Mouse (Mus musculus): ENCODE measurements around the gene Slc32a1. TPM values are rescaled to one million over a fixed set of nuclear protein-coding genes. Genes with fewer than 3 reads are reported as not detected.

Slc32a1 gene
- polyA plus RNA-seq, 1 experiment from 2014 or later, result not detected

GRCm38 (mm10) chr2:158615161-158615680 lies 4.7 kb downstream of the Slc32a1 start:
- H3K27ac ChIP-seq (ENCODE audit: low read depth), result no peak overlapping the region
- peaks cover 91% of the 10 kb centered on the region for H3K27me3 ChIP-seq (ENCODE audit: insufficient read depth, low read length)
- H3K4me2 ChIP-seq (ENCODE audit: low read depth, low read length), result peak overlapping the region; percentile 44
- no peaks in the 10 kb centered on the region for H3K9me3 ChIP-seq (ENCODE audit: low read length)
- DNase-seq (no peak), ATAC-seq (no peak)
- H3K36me3 ChIP-seq (replicated peaks; ENCODE audit: insufficient read depth, low read length), result no peaks in the 10 kb centered on the region
- peaks cover 3% of the 10 kb centered on the region; the same call in 1 of the 2 replicates for H3K4me1 ChIP-seq (ENCODE audit: insufficient read depth)
- 2% methylated on average over 24 of the region's 24 CpGs for WGBS (ENCODE audit: insufficient replicate concordance)
- H3K4me3 ChIP-seq (ENCODE audit: low read depth, low read length), result peak overlapping the region; percentile 22; the same call in 1 of the 2 replicates
- TF ChIP-seq CTCF (IDR thresholded peaks at IDR 0.05; ENCODE audit: low read depth), result no peak
- no peak for TF ChIP-seq EP300 (IDR thresholded peaks at IDR 0.05; ENCODE audit: low read depth)
- H3K9ac ChIP-seq (replicated peaks), result no peak overlapping the region

- no peak for ATAC-seq
- Histone ChIP-seq H3K27ac (ENCODE audit: low read depth) (no peak overlapping the region), H3K4me1 (ENCODE audit: insufficient read depth) (peaks cover 3% of the 10 kb centered on the region; the same call in 1 of the 2 replicates), H3K27me3 (ENCODE audit: insufficient read depth, low read length) (peaks cover 88% of the 10 kb centered on the region), H3K36me3 (replicated peaks; ENCODE audit: insufficient read depth, low read length) (no peaks in the 10 kb centered on the region), H3K4me3 (ENCODE audit: low read depth, low read length) (no peak overlapping the region), H3K9me3 (ENCODE audit: low read length) (no peaks in the 10 kb centered on the region), H3K4me2 (ENCODE audit: low read depth, low read length) (no peak overlapping the region), H3K9ac (replicated peaks) (no peak overlapping the region)
- TF ChIP-seq CTCF (IDR thresholded peaks at IDR 0.05; ENCODE audit: low read depth) (no peak), EP300 (IDR thresholded peaks at IDR 0.05; ENCODE audit: low read depth) (no peak)
- WGBS (ENCODE audit: insufficient replicate concordance), result 5% methylated on average over 13 of the region's 13 CpGs
- no peak for DNase-seq
These were observed 5.1 kb downstream of the Slc32a1 start for GRCm38 (mm10) chr2:158615702-158616101.

- Histone ChIP-seq H3K9ac (replicated peaks) (no peak overlapping the region), H3K9me3 (ENCODE audit: low read length) (no peaks in the 10 kb centered on the region), H3K27ac (ENCODE audit: low read depth) (no peak overlapping the region), H3K4me2 (ENCODE audit: low read depth, low read length) (no peak overlapping the region), H3K36me3 (replicated peaks; ENCODE audit: insufficient read depth, low read length) (no peaks in the 10 kb centered on the region), H3K4me1 (ENCODE audit: insufficient read depth) (peaks cover 3% of the 10 kb centered on the region; the same call in 1 of the 2 replicates), H3K27me3 (ENCODE audit: insufficient read depth, low read length) (peaks cover 88% of the 10 kb centered on the region), H3K4me3 (ENCODE audit: low read depth, low read length) (no peak overlapping the region; the same call in 1 of the 2 replicates)
- no peak for TF ChIP-seq EP300 (IDR thresholded peaks at IDR 0.05; ENCODE audit: low read depth)
- no peak for TF ChIP-seq CTCF (IDR thresholded peaks at IDR 0.05; ENCODE audit: low read depth)
- no peak for ATAC-seq
- 3% methylated on average over 12 of the region's 12 CpGs for WGBS (ENCODE audit: insufficient replicate concordance)
- no peak for DNase-seq
These were observed 5.7 kb downstream of the Slc32a1 start for GRCm38 (mm10) chr2:158616296-158616695.

- WGBS (ENCODE audit: insufficient replicate concordance), result 15% methylated on average over 11 of the region's 11 CpGs
- H3K27me3 ChIP-seq (ENCODE audit: insufficient read depth, low read length), result peaks cover 87% of the 10 kb centered on the region
- no peak overlapping the region for H3K4me2 ChIP-seq (ENCODE audit: low read depth, low read length)
- no peaks in the 10 kb centered on the region for H3K9me3 ChIP-seq (ENCODE audit: low read length)
- no peaks in the 10 kb centered on the region for H3K36me3 ChIP-seq (replicated peaks; ENCODE audit: insufficient read depth, low read length)
- TF ChIP-seq EP300 (IDR thresholded peaks at IDR 0.05; ENCODE audit: low read depth), result no peak
- no peak for TF ChIP-seq CTCF (IDR thresholded peaks at IDR 0.05; ENCODE audit: low read depth)
- no peak overlapping the region for H3K9ac ChIP-seq (replicated peaks)
- peaks cover 3% of the 10 kb centered on the region; the same call in 1 of the 2 replicates for H3K4me1 ChIP-seq (ENCODE audit: insufficient read depth)
- no peak overlapping the region for H3K4me3 ChIP-seq (ENCODE audit: low read depth, low read length)
- DNase-seq, result no peak
- H3K27ac ChIP-seq (ENCODE audit: low read depth), result no peak overlapping the region
- no peak for ATAC-seq
These were observed 6.2 kb downstream of the Slc32a1 start for GRCm38 (mm10) chr2:158616790-158617189.

- H3K9ac ChIP-seq (replicated peaks), result peak within 1 kb of the TSS; percentile 91
- DNase-seq (peak; percentile 98), ATAC-seq (peak; percentile 95)
- no peaks in the 10 kb centered on the region for H3K4me1 ChIP-seq (ENCODE audit: insufficient read depth)
- H3K4me3 ChIP-seq (ENCODE audit: low read depth, low read length), result peak within 1 kb of the TSS; percentile 92
- H3K27ac ChIP-seq (ENCODE audit: low read depth), result peak within 1 kb of the TSS; percentile 91
- WGBS (ENCODE audit: insufficient replicate concordance), result under 1% methylated on average over 36 of the region's 39 CpGs
- TF ChIP-seq EP300 (IDR thresholded peaks at IDR 0.05; ENCODE audit: low read depth) (no peak), CTCF (IDR thresholded peaks at IDR 0.05; ENCODE audit: low read depth) (no peak)
- H3K36me3 ChIP-seq (replicated peaks; ENCODE audit: insufficient read depth, low read length), result peaks cover 22% of the 10 kb centered on the region
- peaks cover 12% of the 10 kb centered on the region; the same call in 1 of the 2 replicates for H3K27me3 ChIP-seq (ENCODE audit: insufficient read depth, low read length)
- H3K4me2 ChIP-seq (ENCODE audit: low read depth, low read length), result peak within 1 kb of the TSS; percentile 80
- H3K9me3 ChIP-seq (ENCODE audit: low read length), result no peaks in the 10 kb centered on the region
These were observed 14.2 kb downstream of the Slc32a1 start, which contains the start of gene Actr5 for GRCm38 (mm10) chr2:158624718-158625222. TSS of gene Actr5 (plus strand) at chr2:158624888.

GRCm38 (mm10) chr2:158625231-158625630 lies 14.7 kb downstream of the Slc32a1 start:
- peak; percentile 58 for ATAC-seq
- Histone ChIP-seq H3K9me3 (ENCODE audit: low read length) (no peaks in the 10 kb centered on the region), H3K27me3 (ENCODE audit: insufficient read depth, low read length) (peaks cover 12% of the 10 kb centered on the region; the same call in 1 of the 2 replicates), H3K36me3 (replicated peaks; ENCODE audit: insufficient read depth, low read length) (peaks cover 26% of the 10 kb centered on the region), H3K9ac (replicated peaks) (peak overlapping the region; percentile 91), H3K4me1 (ENCODE audit: insufficient read depth) (no peaks in the 10 kb centered on the region), H3K4me2 (ENCODE audit: low read depth, low read length) (peak overlapping the region; percentile 80), H3K4me3 (ENCODE audit: low read depth, low read length) (peak overlapping the region; percentile 92), H3K27ac (ENCODE audit: low read depth) (peak overlapping the region; percentile 91)
- DNase-seq, result no peak
- WGBS (ENCODE audit: insufficient replicate concordance), result 0% methylated on average over 33 of the region's 44 CpGs
- TF ChIP-seq EP300 (IDR thresholded peaks at IDR 0.05; ENCODE audit: low read depth) (no peak), CTCF (IDR thresholded peaks at IDR 0.05; ENCODE audit: low read depth) (no peak)
